In genomic region chr1:74542451-74542961, GRCm38 (mm10) we compare ENCODE assay signal across 7 mouse cellular contexts. TPM values are rescaled to one million over a fixed set of nuclear protein-coding genes. Genes with fewer than 3 reads are reported as not detected.
DNase-seq lines count a peak whose midpoint lies in the region; ATAC-seq and TF ChIP-seq lines count a peak whose summit lies in the region.

Gene Plcd4, plus strand, starts transcription at chr1:74542888.

- peak; percentile 88 for DNase-seq in brain, adult 2 months (ENCODE audit: low read depth, low spot score)
- DNase-seq in cerebellum, adult 9-10 months, result peak; percentile 81
- DNase-seq in frontal cortex, postnatal 10 days (ENCODE audit: low spot score in 2 of 2), result peak; percentile 14 to 26
- peak; percentile 30 for DNase-seq in kidney, postnatal 14 days
- peak; percentile 29 for DNase-seq in lung, postnatal 0 days (ENCODE audit: low spot score)
- peak; percentile 6 for DNase-seq in right cerebral cortex, postnatal 4 days
- DNase-seq in thymus, postnatal 4 days, result no peak

- H3K4me2 ChIP-seq in lung, postnatal 0 days (replicated peaks; ENCODE audit: low read depth, low read length), result peak within 1 kb of the TSS; percentile 22; the same call in 1 of the 2 replicates

- no peak within 1 kb of the TSS for H3K9ac ChIP-seq in lung, postnatal 0 days (replicated peaks; ENCODE audit: low read depth)

- H3K4me3 ChIP-seq in lung, postnatal 0 days (ENCODE audit: low read depth, low read length), result no peak within 1 kb of the TSS

- H3K36me3 ChIP-seq in lung, postnatal 0 days (ENCODE audit: insufficient read depth, low read length), result no peaks in the 10 kb centered on the region

- no peak within 1 kb of the TSS for H3K27ac ChIP-seq in lung, postnatal 0 days (ENCODE audit: low read length)

- no peak for TF ChIP-seq EP300 in lung, postnatal 0 days (IDR thresholded peaks at IDR 0.05)

- no peak; the same call in 1 of the 2 replicates for ATAC-seq in lung, postnatal 0 days

- no peaks in the 10 kb centered on the region for H3K4me1 ChIP-seq in lung, postnatal 0 days (ENCODE audit: insufficient read depth, low read depth, low read length)

- H3K9me3 ChIP-seq in lung, postnatal 0 days (ENCODE audit: low read length), result no peaks in the 10 kb centered on the region

- 6% methylated on average over 6 of the region's 6 CpGs for WGBS in lung, postnatal 0 days

- TF ChIP-seq CTCF in lung, postnatal 0 days (IDR thresholded peaks at IDR 0.05), result no peak

- H3K27me3 ChIP-seq in lung, postnatal 0 days (replicated peaks; ENCODE audit: insufficient read depth, low read length), result no peaks in the 10 kb centered on the region

RNA-seq across cellular contexts. Expression of gene Plcd4, which starts in this region (rescaled TPM):
- polyA plus RNA-seq in lung, postnatal 0 days (2015; fragmentation: Nextera tagmentation; extraction: Ambion mirVana), result 0.27 and 0.90 TPM in 2 replicates

Comparison
In these comparisons a context has a peak if more than half of its experiments do, and no peak if none do; other contexts are left out.
1. Peak in DNase-seq and H3K4me2 ChIP-seq in lung, postnatal 0 days; RNA of the gene not detected or under 1 TPM.